Mouse (Mus musculus) heart, adult 18-20 months (tissue): Measurements from ENCODE around the gene Abcg2. TPM values are rescaled to one million over a fixed set of nuclear protein-coding genes. Genes with fewer than 3 reads are reported as not detected.
A peak's percentile ranks its signal among the peaks of the same experiment; 100 is the strongest.

ENCODE experiments used
- DNase-seq, 2 experiments: peaks; one replicate each; pipeline ENCODE4 v3.0.0; 2021 to 2022; ENCODE audit warnings: mixed read lengths in 1 of 2
- total RNA-seq, 2 experiments: library from RNA; stranded (reverse); gene quantifications; 2 replicates each; pipeline ENCODE4 v1.2.3; 2021

Gene Abcg2
- total RNA-seq, 2 experiments from 2014 or later, result 24.4 to 32.2 TPM

- no peak for DNase-seq
Measured at GRCm38 (mm10) chr6:58638566-58638965, 54.2 kb downstream of the Abcg2 start.

GRCm38 (mm10) chr6:58639391-58639790 is 55.1 kb downstream of the Abcg2 start:
- DNase-seq, result no peak

- DNase-seq, result peak; percentile 81 to 90
Measured at GRCm38 (mm10) chr6:58640333-58641018, 56.2 kb downstream of the Abcg2 start.

GRCm38 (mm10) chr6:58641056-58641799 is 56.9 kb downstream of the Abcg2 start:
- no peak for DNase-seq

- no peak for DNase-seq
Measured at GRCm38 (mm10) chr6:58642191-58642590, 57.9 kb downstream of the Abcg2 start.

GRCm38 (mm10) chr6:58644586-58644985 is 60.3 kb downstream of the Abcg2 start:
- DNase-seq, result no peak

- DNase-seq, result peak in 1 of 2 experiments; percentile 46
Measured at GRCm38 (mm10) chr6:58648100-58648749, 63.9 kb downstream of the Abcg2 start.

- DNase-seq, result peak; percentile 22 to 33
Measured at GRCm38 (mm10) chr6:58650136-58650535, 65.8 kb downstream of the Abcg2 start.

GRCm38 (mm10) chr6:58651038-58651437 is 66.7 kb downstream of the Abcg2 start:
- no peak for DNase-seq

GRCm38 (mm10) chr6:58660951-58661575 is 76.7 kb downstream of the Abcg2 start:
- DNase-seq, result no peak

- DNase-seq, result no peak
Measured at GRCm38 (mm10) chr6:58677802-58678201, 93.5 kb downstream of the Abcg2 start.

- DNase-seq, result no peak
Measured at GRCm38 (mm10) chr6:58678530-58678929, 94.2 kb downstream of the Abcg2 start.

- DNase-seq, result peak in 1 of 2 experiments; percentile 4
Measured at GRCm38 (mm10) chr6:58691584-58691983, 107.3 kb downstream of the Abcg2 start.

GRCm38 (mm10) chr6:58694257-58694656 is 109.9 kb downstream of the Abcg2 start:
- no peak for DNase-seq

- DNase-seq, result no peak
Measured at GRCm38 (mm10) chr6:58694765-58695164, 110.4 kb downstream of the Abcg2 start.

- DNase-seq, result no peak
Measured at GRCm38 (mm10) chr6:58710369-58710768, 126.0 kb downstream of the Abcg2 start.

GRCm38 (mm10) chr6:58711909-58712308 is 127.6 kb downstream of the Abcg2 start:
- no peak for DNase-seq

- DNase-seq, result no peak
Measured at GRCm38 (mm10) chr6:58733851-58734250, 149.5 kb downstream of the Abcg2 start.

- no peak for DNase-seq
Measured at GRCm38 (mm10) chr6:58735090-58735489, 150.8 kb downstream of the Abcg2 start.
